Mouse (Mus musculus): ENCODE data around the gene BC049352. TPM values are rescaled to one million over a fixed set of nuclear protein-coding genes. Genes with fewer than 3 reads are reported as not detected.
A peak's percentile ranks its signal among the peaks of the same experiment; 100 is the strongest.

BC049352 gene
- total and polyA plus RNA-seq, 3 experiments: not detected

- no peak for TF ChIP-seq MAX (IDR thresholded peaks at IDR 0.05; ENCODE audit: low read length)
- TF ChIP-seq TAL1 (IDR thresholded peaks at IDR 0.05; ENCODE audit: low read length): no peak
- no peak for TF ChIP-seq NRF1 (IDR thresholded peaks at IDR 0.05; ENCODE audit: insufficient read depth, low read depth, low read length, poor library complexity, severe bottlenecking)
These were observed 112.6 kb downstream of the BC049352 start (continued) for GRCm38 (mm10) chr9:45294210-45295011.

GRCm38 (mm10) chr9:45299231-45300006 lies 117.6 kb downstream of the BC049352 start:
- H3K9me3 ChIP-seq (replicated peaks; ENCODE audit: insufficient read depth, low read length): no peaks in the 10 kb centered on the region
- H3K4me3 ChIP-seq (ENCODE audit: control insufficient read depth in 1 of 2, insufficient read depth in 1 of 2, low read depth in 2 of 2, low read length in 2 of 2): no peak overlapping the region
- H3K9ac ChIP-seq (ENCODE audit: control insufficient read depth, low read depth, low read length, poor library complexity, severe bottlenecking): no peak overlapping the region
- peaks cover 0 to 9% of the 10 kb centered on the region in 2 experiments; a peak in 2 of 4 replicates for H3K36me3 ChIP-seq (ENCODE audit: control insufficient read depth in 1 of 2, insufficient read depth in 2 of 2, low read length in 2 of 2)
- H3K27ac ChIP-seq (ENCODE audit: control insufficient read depth, low read depth, low read length): no peak overlapping the region
- H3K4me1 ChIP-seq (ENCODE audit: control insufficient read depth in 1 of 2, insufficient read depth in 2 of 2, low read length in 2 of 2): peaks cover 13 to 25% of the 10 kb centered on the region in 2 experiments; a peak in 3 of 4 replicates
- peak; percentile 85 for DNase-seq (ENCODE audit: low read depth, low spot score)
- TF ChIP-seq MAZ (IDR thresholded peaks at IDR 0.05; ENCODE audit: low read depth, low read length): no peak
- no peak for TF ChIP-seq E2F4 (IDR thresholded peaks at IDR 0.05; ENCODE audit: borderline replicate concordance, low read depth, low read length)
- TF ChIP-seq KAT2A (conservative IDR thresholded peaks at IDR 0.05; ENCODE audit: low read depth, low read length): no peak
- TF ChIP-seq MYB (IDR thresholded peaks at IDR 0.05; ENCODE audit: low read depth, low read length): no peak
- TF ChIP-seq POLR2AphosphoS5 (IDR thresholded peaks at IDR 0.05; ENCODE audit: borderline replicate concordance, low read depth, low read length): no peak
- no peak for TF ChIP-seq MYC (IDR thresholded peaks at IDR 0.05; ENCODE audit: low read depth, low read length)
- TF ChIP-seq NELFE (IDR thresholded peaks at IDR 0.05; ENCODE audit: low read depth, low read length): no peak
- TF ChIP-seq CHD1 (IDR thresholded peaks at IDR 0.05; ENCODE audit: low read depth, low read length): no peak
- no peak for TF ChIP-seq MEF2A (IDR thresholded peaks at IDR 0.05; ENCODE audit: extremely low read depth, insufficient replicate concordance, low read depth, low read length, poor library complexity, severe bottlenecking)
- TF ChIP-seq BHLHE40 (IDR thresholded peaks at IDR 0.05; ENCODE audit: borderline replicate concordance, low read depth, low read length): no peak
- TF ChIP-seq SIN3A (IDR thresholded peaks at IDR 0.05; ENCODE audit: low read length): no peak
- TF ChIP-seq RAD21 (IDR thresholded peaks at IDR 0.05; ENCODE audit: low read depth, low read length): peak; percentile 67
- TF ChIP-seq CTCF (IDR thresholded peaks at IDR 0.05 in 2 of 3, conservative IDR thresholded peaks at IDR 0.05 in 1 of 3; ENCODE audit: control insufficient read depth in 1 of 3, insufficient read depth in 1 of 3, low read depth in 2 of 3, low read length in 3 of 3, poor library complexity in 1 of 3, severe bottlenecking in 1 of 3): peak; percentile 88 to 89 (median 89)
- no peak for TF ChIP-seq GATA1 (IDR thresholded peaks at IDR 0.05; ENCODE audit: low read depth, low read length)
- no peak for TF ChIP-seq TAL1 (IDR thresholded peaks at IDR 0.05; ENCODE audit: low read length)
- TF ChIP-seq EP300 (IDR thresholded peaks at IDR 0.05; ENCODE audit: low read depth in 1 of 2, low read length in 2 of 2): no peak
- TF ChIP-seq TCF12 (IDR thresholded peaks at IDR 0.05; ENCODE audit: low read depth, low read length): no peak
- no peak for TF ChIP-seq MXI1 (IDR thresholded peaks at IDR 0.05; ENCODE audit: low read depth, low read length)
- TF ChIP-seq ZMIZ1 (IDR thresholded peaks at IDR 0.05; ENCODE audit: low read depth, low read length): no peak
- TF ChIP-seq ZNF384 (IDR thresholded peaks at IDR 0.05; ENCODE audit: low read depth, low read length): no peak
- TF ChIP-seq ZKSCAN1 (IDR thresholded peaks at IDR 0.05; ENCODE audit: low read depth, low read length): no peak
- TF ChIP-seq SMC3 (IDR thresholded peaks at IDR 0.05; ENCODE audit: low read depth, low read length): peak; percentile 74
- TF ChIP-seq ZC3H11A (IDR thresholded peaks at IDR 0.05; ENCODE audit: low read depth, low read length): peak; percentile 48; the same call in 1 of the 2 replicates
- no peak for TF ChIP-seq HCFC1 (IDR thresholded peaks at IDR 0.05; ENCODE audit: low read depth, low read length)
- H3K27me3 ChIP-seq (ENCODE audit: control insufficient read depth in 1 of 2, insufficient read depth in 2 of 2, low read length in 2 of 2): no peaks in the 10 kb centered on the region
- no peaks in the 10 kb centered on the region for H3K79me2 ChIP-seq (ENCODE audit: control insufficient read depth, insufficient read depth, low read length, poor library complexity)
